Mouse (Mus musculus): Measurements from ENCODE around the gene Cdc25b.

- TF ChIP-seq CTCF (conservative IDR thresholded peaks at IDR 0.05; ENCODE audit: low read length): no peak
- no peak for TF ChIP-seq POU5F1 (IDR thresholded peaks at IDR 0.05; ENCODE audit: borderline replicate concordance, low read length)
Observed at GRCm38 (mm10) chr2:131233307-131234126, 46.8 kb downstream of the Cdc25b start, which contains the start of gene Mavs.
